Mouse (Mus musculus): ENCODE measurements around the gene Meox1. TPM values are rescaled to one million over a fixed set of nuclear protein-coding genes. Genes with fewer than 3 reads are reported as not detected.

The Meox1 gene
- not detected in 2 replicates for polyA plus RNA-seq (2012)

- no peak for TF ChIP-seq TAL1 (IDR thresholded peaks at IDR 0.05; ENCODE audit: low read length)
- no peak for TF ChIP-seq GATA1 (IDR thresholded peaks at IDR 0.05; ENCODE audit: low read length)
- Histone ChIP-seq H3K9me3 (ENCODE audit: control insufficient read depth, low read length) (no peaks in the 10 kb centered on the region), H3K4me3 (replicated peaks) (no peak within 1 kb of the TSS), H3K4me1 (ENCODE audit: control insufficient read depth) (no peaks in the 10 kb centered on the region), H3K27me3 (ENCODE audit: control insufficient read depth) (peaks cover 54% of the 10 kb centered on the region), H3K36me3 (ENCODE audit: control insufficient read depth) (no peaks in the 10 kb centered on the region)
These were observed at the start of gene Meox1 for GRCm38 (mm10) chr11:101894204-101894603. Gene Meox1, minus strand, starts transcription at chr11:101894374.

DNA sequence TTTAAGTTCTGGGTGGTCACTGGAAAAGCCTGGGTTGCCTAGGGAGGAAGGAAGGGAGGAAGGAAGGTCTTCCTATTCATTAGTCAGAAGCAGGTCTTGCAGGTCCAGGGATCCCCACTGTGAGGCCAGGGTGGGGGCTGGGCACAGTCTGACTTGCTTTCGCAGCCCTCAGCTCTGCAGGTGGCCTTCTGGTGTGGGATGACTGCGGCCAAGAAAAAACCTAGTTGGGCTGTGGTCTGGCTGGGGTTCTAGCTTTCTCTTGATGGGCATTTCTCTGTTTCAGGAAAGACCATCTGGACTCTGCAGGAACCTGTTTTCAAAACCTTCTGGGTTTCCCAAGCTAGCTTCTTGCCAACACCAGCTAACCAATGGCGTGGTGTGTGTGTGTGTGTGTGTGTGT, 48.9 kb upstream of the Meox1 start:
- H3K27me3 ChIP-seq (ENCODE audit: control insufficient read depth): peaks cover 17% of the 10 kb centered on the region
- H3K36me3 ChIP-seq (ENCODE audit: control insufficient read depth): no peaks in the 10 kb centered on the region
- no peaks in the 10 kb centered on the region for H3K4me1 ChIP-seq (ENCODE audit: control insufficient read depth)
- no peak overlapping the region for H3K4me3 ChIP-seq (replicated peaks)
- no peaks in the 10 kb centered on the region for H3K9me3 ChIP-seq (ENCODE audit: control insufficient read depth, low read length)
- no peak for TF ChIP-seq GATA1 (IDR thresholded peaks at IDR 0.05; ENCODE audit: low read length)
- TF ChIP-seq TAL1 (IDR thresholded peaks at IDR 0.05; ENCODE audit: low read length): no peak

GRCm38 (mm10) chr11:101937108-101937507, 42.9 kb upstream of the Meox1 start:
- Histone ChIP-seq H3K36me3 (ENCODE audit: control insufficient read depth) (no peaks in the 10 kb centered on the region), H3K4me3 (replicated peaks) (peak overlapping the region; percentile 30), H3K9me3 (ENCODE audit: control insufficient read depth, low read length) (no peaks in the 10 kb centered on the region), H3K4me1 (ENCODE audit: control insufficient read depth) (no peaks in the 10 kb centered on the region; the same call in 1 of the 2 replicates), H3K27me3 (ENCODE audit: control insufficient read depth) (peaks cover 39% of the 10 kb centered on the region)
- no peak for TF ChIP-seq TAL1 (IDR thresholded peaks at IDR 0.05; ENCODE audit: low read length)
- TF ChIP-seq GATA1 (IDR thresholded peaks at IDR 0.05; ENCODE audit: low read length): no peak

- TF ChIP-seq GATA1 (IDR thresholded peaks at IDR 0.05; ENCODE audit: low read length) (no peak), TAL1 (IDR thresholded peaks at IDR 0.05; ENCODE audit: low read length) (no peak)
- Histone ChIP-seq H3K4me1 (ENCODE audit: control insufficient read depth) (no peaks in the 10 kb centered on the region; the same call in 1 of the 2 replicates), H3K4me3 (replicated peaks) (no peak overlapping the region), H3K9me3 (ENCODE audit: control insufficient read depth, low read length) (no peaks in the 10 kb centered on the region), H3K36me3 (ENCODE audit: control insufficient read depth) (no peaks in the 10 kb centered on the region), H3K27me3 (ENCODE audit: control insufficient read depth) (peaks cover 39% of the 10 kb centered on the region)
These were observed 42.2 kb upstream of the Meox1 start for GRCm38 (mm10) chr11:101936421-101936820.

DNA sequence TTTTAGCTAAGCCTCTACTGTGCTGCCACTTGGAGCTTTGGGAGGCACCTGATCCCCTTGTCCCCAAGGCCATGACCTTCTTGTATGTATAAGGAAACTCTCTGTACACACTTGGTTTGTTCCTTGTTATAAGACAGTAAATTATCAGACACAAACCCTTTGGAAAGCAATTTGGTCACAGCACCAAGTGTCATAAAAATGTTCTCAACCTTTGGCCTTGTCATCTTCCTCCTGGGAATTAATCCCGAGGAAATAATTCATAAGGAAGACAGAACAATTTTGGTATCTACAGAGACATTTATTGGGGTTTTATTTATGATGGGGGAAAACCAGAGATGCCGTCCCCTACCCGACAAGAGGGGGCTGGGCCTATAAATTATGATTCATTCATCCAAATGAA, 41.6 kb upstream of the Meox1 start:
- no peaks in the 10 kb centered on the region; the same call in 1 of the 2 replicates for H3K4me1 ChIP-seq (ENCODE audit: control insufficient read depth)
- no peaks in the 10 kb centered on the region for H3K9me3 ChIP-seq (ENCODE audit: control insufficient read depth, low read length)
- H3K27me3 ChIP-seq (ENCODE audit: control insufficient read depth): peaks cover 36% of the 10 kb centered on the region
- no peak overlapping the region for H3K4me3 ChIP-seq (replicated peaks)
- TF ChIP-seq GATA1 (IDR thresholded peaks at IDR 0.05; ENCODE audit: low read length) (no peak), TAL1 (IDR thresholded peaks at IDR 0.05; ENCODE audit: low read length) (no peak)
- no peaks in the 10 kb centered on the region for H3K36me3 ChIP-seq (ENCODE audit: control insufficient read depth)

GRCm38 (mm10) chr11:101931978-101932377, 37.8 kb upstream of the Meox1 start:
- no peaks in the 10 kb centered on the region for H3K36me3 ChIP-seq (ENCODE audit: control insufficient read depth)
- no peaks in the 10 kb centered on the region; the same call in 1 of the 2 replicates for H3K4me1 ChIP-seq (ENCODE audit: control insufficient read depth)
- TF ChIP-seq TAL1 (IDR thresholded peaks at IDR 0.05; ENCODE audit: low read length): no peak
- TF ChIP-seq GATA1 (IDR thresholded peaks at IDR 0.05; ENCODE audit: low read length): no peak
- H3K9me3 ChIP-seq (ENCODE audit: control insufficient read depth, low read length): no peaks in the 10 kb centered on the region
- H3K4me3 ChIP-seq (replicated peaks): no peak overlapping the region
- peaks cover 11% of the 10 kb centered on the region for H3K27me3 ChIP-seq (ENCODE audit: control insufficient read depth)

DNA sequence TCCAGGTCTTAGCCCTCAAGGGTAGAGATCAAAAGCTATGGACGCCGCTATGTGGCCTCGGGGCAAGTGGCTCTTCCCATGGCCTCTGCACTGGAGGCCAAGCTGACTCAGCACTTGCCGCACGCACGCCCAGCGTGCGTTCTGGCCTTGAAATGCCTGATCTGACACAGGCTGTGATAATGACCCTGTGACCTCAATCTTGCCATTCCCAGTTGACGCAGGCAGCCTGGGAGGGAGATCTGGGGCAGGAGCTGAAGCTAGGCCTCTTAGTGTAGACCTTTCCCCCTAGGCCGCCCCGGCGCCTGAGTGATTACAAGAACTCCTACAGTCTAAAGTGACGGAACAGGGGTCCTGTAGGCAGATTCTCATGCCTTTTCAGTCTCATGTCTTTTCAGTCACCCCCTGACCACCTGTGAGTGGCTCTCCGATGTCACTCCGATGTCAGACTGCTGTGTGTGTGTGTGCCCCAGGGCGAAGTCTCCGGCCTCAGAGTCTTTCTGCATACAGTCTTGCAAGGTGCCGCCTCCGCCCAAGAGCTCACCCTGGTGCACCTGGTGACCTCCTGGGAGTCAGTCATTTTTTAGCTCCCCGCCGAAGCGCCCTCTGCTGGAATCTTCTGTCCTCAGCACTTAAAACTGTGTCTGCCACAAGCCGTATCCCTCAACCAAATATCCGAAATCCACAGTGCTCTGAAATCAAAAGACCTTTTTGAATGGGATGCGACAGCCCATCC, 34.0 kb upstream of the Meox1 start:
- Histone ChIP-seq H3K27me3 (ENCODE audit: control insufficient read depth) (no peaks in the 10 kb centered on the region), H3K36me3 (ENCODE audit: control insufficient read depth) (no peaks in the 10 kb centered on the region), H3K4me1 (ENCODE audit: control insufficient read depth) (no peaks in the 10 kb centered on the region), H3K4me3 (replicated peaks) (no peak overlapping the region), H3K9me3 (ENCODE audit: control insufficient read depth, low read length) (no peaks in the 10 kb centered on the region)
- TF ChIP-seq GATA1 (IDR thresholded peaks at IDR 0.05; ENCODE audit: low read length) (no peak), TAL1 (IDR thresholded peaks at IDR 0.05; ENCODE audit: low read length) (no peak)

DNA sequence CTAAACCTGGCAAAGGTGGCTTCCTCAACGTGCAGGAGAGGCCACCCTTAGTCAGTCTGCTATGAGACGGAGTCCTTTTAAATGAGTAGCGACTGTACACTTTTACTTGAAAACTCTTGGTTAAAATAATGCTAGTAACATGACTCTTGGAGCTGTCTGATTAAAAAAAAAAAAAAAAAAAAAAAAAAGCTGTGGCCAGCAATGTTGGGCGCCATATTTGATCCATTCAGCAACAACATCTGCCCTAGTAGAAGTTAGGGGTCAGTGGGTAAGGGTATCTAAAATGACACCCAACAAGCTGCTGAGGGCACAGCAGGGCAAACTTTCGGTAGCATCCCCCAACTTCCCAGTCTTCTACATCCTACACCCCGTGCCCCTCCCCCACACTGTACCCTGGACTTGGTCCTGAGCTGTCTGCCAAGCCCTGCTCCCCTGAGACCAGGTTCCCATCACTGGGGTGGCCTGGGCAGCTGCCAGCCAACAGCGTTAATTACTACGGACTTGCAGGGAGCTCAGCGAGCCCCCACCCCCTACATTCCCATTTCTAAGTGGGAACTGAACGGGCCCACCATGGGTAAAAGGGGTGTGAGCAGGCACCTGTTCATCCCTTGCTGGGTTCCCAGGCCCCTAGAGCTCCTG, 32.9 kb upstream of the Meox1 start:
- H3K9me3 ChIP-seq (ENCODE audit: control insufficient read depth, low read length): no peaks in the 10 kb centered on the region
- no peaks in the 10 kb centered on the region for H3K36me3 ChIP-seq (ENCODE audit: control insufficient read depth)
- H3K27me3 ChIP-seq (ENCODE audit: control insufficient read depth): no peaks in the 10 kb centered on the region
- H3K4me3 ChIP-seq (replicated peaks): no peak overlapping the region
- H3K4me1 ChIP-seq (ENCODE audit: control insufficient read depth): no peaks in the 10 kb centered on the region
- TF ChIP-seq TAL1 (IDR thresholded peaks at IDR 0.05; ENCODE audit: low read length): no peak
- no peak for TF ChIP-seq GATA1 (IDR thresholded peaks at IDR 0.05; ENCODE audit: low read length)

GRCm38 (mm10) chr11:101925636-101926035, 31.5 kb upstream of the Meox1 start:
- H3K4me3 ChIP-seq (replicated peaks): no peak overlapping the region
- H3K36me3 ChIP-seq (ENCODE audit: control insufficient read depth): no peaks in the 10 kb centered on the region
- TF ChIP-seq TAL1 (IDR thresholded peaks at IDR 0.05; ENCODE audit: low read length): no peak
- no peaks in the 10 kb centered on the region for H3K27me3 ChIP-seq (ENCODE audit: control insufficient read depth)
- H3K9me3 ChIP-seq (ENCODE audit: control insufficient read depth, low read length): no peaks in the 10 kb centered on the region
- no peaks in the 10 kb centered on the region for H3K4me1 ChIP-seq (ENCODE audit: control insufficient read depth)

All from erythroblast, embryonic 14.5 days (primary cell).